Mouse (Mus musculus) cortical plate, adult 2 months (tissue): ENCODE results near the gene Rmnd5b. TPM values are rescaled to one million over a fixed set of nuclear protein-coding genes. Genes with fewer than 3 reads are reported as not detected.
A peak's percentile ranks its signal among the peaks of the same experiment; 100 is the strongest.
"Not testable (repeated sequence)": the region's sequence is repeated elsewhere in the genome, so short reads cannot be mapped to it uniquely, and the experiment has no call there.

Source experiments
- H3K27ac ChIP-seq: fragments of 200-500 bp; 2 replicates; pipeline ENCODE4 v1.5.1; 2012; ENCODE audit warnings: low read length, control low read depth, inconsistent platforms; ENCODE audit not compliant: insufficient read depth
- H3K4me1 ChIP-seq: fragments of 200-500 bp; 2 replicates; pipeline ENCODE4 v1.6.1; 2011; ENCODE audit warnings: low read length; ENCODE audit not compliant: control insufficient read depth, insufficient read depth
- H3K4me3 ChIP-seq: fragments of 200-500 bp; 2 replicates; pipeline ENCODE4 v1.5.1; 2011; ENCODE audit warnings: mild to moderate bottlenecking, low read length, control low read depth; ENCODE audit not compliant: insufficient read depth
- CTCF ChIP-seq: fragments of 200-500 bp; IDR thresholded peaks from 2 replicates; pipeline ENCODE4 v1.5.1; 2011; ENCODE audit warnings: mild to moderate bottlenecking, control low read depth, low read length; ENCODE audit not compliant: insufficient read depth; ENCODE audit errors: extremely low read depth
- POLR2A ChIP-seq: fragments of 200-500 bp; IDR thresholded peaks from 2 replicates; pipeline ENCODE4 v1.6.1; 2011; ENCODE audit warnings: mild to moderate bottlenecking, low read length, control low read depth; ENCODE audit not compliant: insufficient read depth; ENCODE audit errors: extremely low read depth
- polyA plus RNA-seq: library from polyadenylated mRNA; depleted of rRNA; stranded (reverse); fragments of >200 nt; gene quantifications from 2 replicates; pipeline ENCODE4 v1.2.3, GENCODE M21; 2012

The Rmnd5b gene
- polyA plus RNA-seq, 1 experiment: 80.3 TPM

DNA sequence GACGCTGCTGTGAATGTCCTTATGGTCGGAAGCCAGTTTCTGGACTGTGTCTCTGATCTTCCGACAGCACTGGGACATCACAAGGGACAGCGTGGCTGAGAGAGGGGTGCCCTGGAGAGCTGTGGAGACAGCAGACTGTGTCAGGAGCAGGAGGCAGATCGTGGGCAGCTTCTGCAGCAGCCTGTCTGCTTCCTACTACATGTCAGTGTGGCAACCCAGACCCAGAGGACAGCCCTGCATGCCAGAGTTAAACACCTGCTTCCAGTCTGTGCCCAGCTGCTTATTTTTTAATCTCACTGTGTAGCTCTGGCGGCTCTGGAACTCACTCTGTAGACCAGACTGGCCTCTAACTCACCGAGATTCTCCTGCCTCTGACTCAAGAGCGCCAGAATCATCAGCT lies 7.8 kb downstream of the Rmnd5b start:
- H3K4me1 ChIP-seq: peaks cover 17% of the 10 kb centered on the region
- TF ChIP-seq CTCF (no peak), POLR2A (no peak)
- no peak overlapping the region for H3K4me3 ChIP-seq
- peak overlapping the region; percentile 67 for H3K27ac ChIP-seq

DNA sequence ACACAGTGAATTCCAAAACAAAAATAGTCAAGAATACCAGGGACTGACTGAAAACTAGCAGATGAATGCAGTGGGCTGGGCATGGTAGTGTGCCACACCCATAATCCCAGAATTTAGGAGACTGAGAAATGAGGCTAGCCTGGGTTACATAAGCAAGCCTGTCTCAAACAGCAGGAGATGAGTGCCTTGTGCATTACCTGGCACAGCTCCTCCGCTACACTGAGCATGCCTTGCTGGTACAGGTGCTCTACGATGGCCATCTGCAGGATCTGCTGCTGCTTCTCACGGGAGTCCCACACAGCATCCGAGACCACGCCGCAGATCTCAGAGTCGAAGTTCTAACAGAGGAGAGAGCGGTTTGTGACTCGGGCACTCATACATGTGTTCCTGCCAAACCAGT lies 8.3 kb downstream of the Rmnd5b start:
- Histone ChIP-seq H3K27ac (peak overlapping the region; percentile 67), H3K4me3 (no peak overlapping the region), H3K4me1 (peaks cover 18% of the 10 kb centered on the region)
- TF ChIP-seq POLR2A: no peak
- no peak for TF ChIP-seq CTCF

DNA sequence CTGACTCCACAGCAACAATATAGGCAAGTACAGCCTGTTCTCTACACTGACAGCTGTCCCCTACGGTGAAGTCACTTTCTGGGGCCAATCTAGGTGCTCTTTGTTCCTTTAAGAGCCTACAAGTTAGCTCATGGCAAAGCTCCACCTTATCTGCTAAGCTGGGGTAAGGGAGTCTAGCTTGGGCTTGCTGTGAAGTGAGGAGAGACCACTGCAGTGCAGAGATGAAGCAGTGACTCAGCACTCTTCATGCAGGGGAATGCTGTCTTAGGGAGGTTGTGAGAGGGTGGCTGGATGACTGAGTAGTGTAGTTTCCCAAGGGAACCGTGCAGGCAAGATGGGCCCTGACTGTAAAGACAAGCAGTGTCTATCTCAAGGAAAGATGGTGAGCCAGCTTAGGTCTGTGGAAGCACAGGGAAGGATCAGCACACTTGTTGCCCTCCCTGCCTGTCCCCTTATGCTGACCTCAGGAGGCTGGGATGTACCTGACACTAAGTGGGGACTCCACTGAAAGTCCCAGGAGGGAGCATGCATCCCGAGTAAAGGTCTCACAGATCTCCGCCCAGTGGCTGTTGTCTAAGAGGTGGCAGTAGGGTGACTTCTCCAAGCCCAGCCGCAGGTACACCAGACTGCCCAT lies 10.4 kb downstream of the Rmnd5b start:
- peaks cover 18% of the 10 kb centered on the region for H3K4me1 ChIP-seq
- H3K27ac ChIP-seq: peak overlapping the region; percentile 55
- no peak overlapping the region for H3K4me3 ChIP-seq
- TF ChIP-seq CTCF (no peak), POLR2A (no peak)

DNA sequence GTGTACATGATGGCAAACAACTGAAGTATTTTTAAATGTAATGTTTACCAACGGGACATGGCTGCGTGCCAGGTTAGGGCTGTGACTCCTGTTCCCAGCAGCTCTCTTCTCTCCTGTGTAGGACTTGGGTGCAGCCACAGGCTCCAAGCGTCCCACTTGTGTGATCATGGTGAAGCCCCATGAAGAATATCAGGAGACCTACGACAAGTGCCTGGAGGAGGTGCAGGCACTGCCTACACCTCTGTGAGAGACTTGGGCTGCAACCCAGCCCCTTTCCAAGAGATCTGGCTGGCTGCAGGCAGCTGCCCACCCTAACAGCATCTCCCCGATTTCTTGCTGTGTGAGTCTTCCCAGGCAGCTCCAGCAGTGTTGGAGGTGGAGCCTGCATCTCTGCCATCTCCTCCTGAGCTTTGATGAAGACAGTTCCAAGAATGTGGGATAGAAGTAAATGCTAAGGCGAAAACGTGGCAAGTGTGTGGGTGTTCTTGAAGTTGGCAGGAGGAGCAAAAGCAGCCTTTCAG lies 12.7 kb downstream of the Rmnd5b start:
- H3K27ac ChIP-seq: peak overlapping the region; percentile 66; the same call in 1 of the 2 replicates
- peaks cover 15% of the 10 kb centered on the region for H3K4me1 ChIP-seq

DNA sequence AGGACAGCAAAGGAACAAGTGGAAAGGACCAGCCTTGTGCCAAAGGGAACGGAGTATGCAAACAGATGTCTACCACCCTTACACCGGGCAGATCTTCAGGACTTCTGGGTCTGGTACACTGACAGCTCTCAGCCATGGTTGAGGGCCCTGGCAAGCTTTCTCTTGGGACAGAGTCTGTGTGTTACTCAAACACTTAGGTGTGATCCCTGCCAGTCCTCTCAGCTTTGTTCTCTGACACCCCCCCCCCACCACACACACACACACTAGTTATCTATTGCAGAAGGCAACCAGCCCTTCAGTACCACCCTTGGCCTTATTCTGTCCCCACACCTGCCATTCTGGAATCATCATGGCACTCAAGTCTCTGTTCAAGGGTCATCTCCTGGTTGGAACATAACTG lies 13.9 kb downstream of the Rmnd5b start:
- Histone ChIP-seq H3K4me3 (no peak overlapping the region), H3K27ac (peak overlapping the region; percentile 66), H3K4me1 (peaks cover 14% of the 10 kb centered on the region)
- no peak for TF ChIP-seq CTCF
- no peak for TF ChIP-seq POLR2A

More for the DNA sequence above, 12.7 kb downstream of the Rmnd5b start:
- TF ChIP-seq POLR2A (peak; percentile 54; the same call in 1 of the 2 replicates), CTCF (no peak)
- no peak overlapping the region for H3K4me3 ChIP-seq

DNA sequence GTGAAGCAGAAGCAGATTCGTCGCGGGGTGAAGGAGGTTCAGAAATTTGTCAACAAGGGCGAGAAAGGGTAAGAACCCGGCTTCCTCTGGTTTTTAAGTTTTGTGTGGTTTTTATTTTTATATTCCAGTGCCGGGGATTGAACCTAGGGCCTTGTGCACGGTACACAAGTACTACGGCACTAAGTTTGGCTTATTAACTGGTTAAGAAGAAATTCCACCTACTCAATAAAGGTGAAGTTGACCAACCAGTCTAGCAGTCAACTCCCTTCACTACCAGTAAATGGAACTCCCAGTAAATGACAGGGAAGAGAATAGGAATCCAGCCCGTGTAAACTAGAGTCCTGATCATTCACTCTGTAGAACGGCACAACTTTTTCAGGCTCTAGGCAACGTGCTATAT lies 15.6 kb downstream of the Rmnd5b start:
- peak overlapping the region; percentile 77 for H3K4me3 ChIP-seq
- peaks cover 15% of the 10 kb centered on the region for H3K4me1 ChIP-seq
- no peak overlapping the region for H3K27ac ChIP-seq
- no peak for TF ChIP-seq CTCF
- no peak for TF ChIP-seq POLR2A

DNA sequence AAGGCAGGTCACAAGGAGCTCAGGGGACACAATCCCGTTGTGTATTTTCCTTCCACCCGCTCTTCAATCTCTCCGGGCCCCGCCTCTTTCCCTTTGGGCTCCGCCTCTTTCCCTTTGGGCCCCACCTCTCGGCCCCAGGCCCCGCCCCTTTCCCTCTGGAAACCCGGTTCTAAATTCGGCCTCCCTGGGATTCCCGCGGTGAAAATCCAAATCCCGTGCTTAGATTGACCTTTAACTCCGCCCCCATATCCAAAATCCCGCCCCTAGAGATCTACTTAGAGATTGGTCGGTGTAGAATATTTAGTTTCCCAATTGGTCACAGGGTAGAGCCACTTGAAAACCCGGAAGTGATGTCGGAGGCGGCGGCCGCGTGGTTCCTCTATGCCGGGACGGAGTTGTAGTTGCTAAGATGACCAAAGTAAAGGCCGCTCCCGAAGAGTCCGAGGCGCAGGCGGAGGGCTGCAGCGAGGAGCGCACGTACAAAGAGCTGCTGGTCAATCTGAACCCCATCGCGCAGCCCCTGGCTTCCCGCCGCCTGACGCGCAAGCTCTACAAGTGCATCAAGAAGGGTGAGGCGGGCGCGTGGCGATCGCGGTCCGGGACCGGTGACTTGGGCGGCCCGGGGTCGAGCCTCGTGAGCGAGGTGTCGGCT lies 16.2 kb downstream of the Rmnd5b start, which contains the start of gene Nhp2:
Gene Nhp2 (plus strand): TSS at position 327 of the 652 bp plus-strand sequence.
- peak within 1 kb of the TSS; percentile 77 for H3K4me3 ChIP-seq
- H3K4me1 ChIP-seq: peaks cover 15% of the 10 kb centered on the region
- no peak within 1 kb of the TSS for H3K27ac ChIP-seq
- no peak for TF ChIP-seq POLR2A
- TF ChIP-seq CTCF: no peak

DNA sequence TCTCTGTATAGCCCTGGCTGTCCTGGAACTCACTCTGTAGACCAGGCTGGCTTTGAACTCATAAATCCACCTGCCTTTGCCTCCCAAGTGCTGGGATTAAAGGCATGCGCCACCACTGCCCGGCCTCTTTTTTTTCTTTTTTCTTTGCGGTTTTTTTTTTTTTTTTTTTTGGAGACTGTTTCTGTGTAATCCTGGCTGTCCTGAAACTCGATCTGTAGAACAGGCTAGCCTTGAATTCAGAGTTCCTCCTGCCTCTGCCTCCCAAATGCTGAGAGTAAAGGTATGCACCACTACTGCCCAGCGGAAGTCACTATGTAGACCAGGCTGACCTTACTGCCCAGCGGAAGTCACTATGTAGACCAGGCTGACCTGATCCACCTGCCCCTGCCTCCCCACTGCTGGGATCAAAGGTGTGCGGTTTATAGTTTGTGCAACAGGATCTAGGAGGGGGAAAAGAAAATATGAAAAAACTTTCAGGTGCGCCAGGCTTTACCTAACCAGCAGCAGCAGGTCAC lies 16.7 kb downstream of the Rmnd5b start:
- Histone ChIP-seq H3K4me3 (peak overlapping the region; percentile 77), H3K27ac (no peak overlapping the region), H3K4me1 (peaks cover 14% of the 10 kb centered on the region)
- no peak for TF ChIP-seq POLR2A
- TF ChIP-seq CTCF: no peak

DNA sequence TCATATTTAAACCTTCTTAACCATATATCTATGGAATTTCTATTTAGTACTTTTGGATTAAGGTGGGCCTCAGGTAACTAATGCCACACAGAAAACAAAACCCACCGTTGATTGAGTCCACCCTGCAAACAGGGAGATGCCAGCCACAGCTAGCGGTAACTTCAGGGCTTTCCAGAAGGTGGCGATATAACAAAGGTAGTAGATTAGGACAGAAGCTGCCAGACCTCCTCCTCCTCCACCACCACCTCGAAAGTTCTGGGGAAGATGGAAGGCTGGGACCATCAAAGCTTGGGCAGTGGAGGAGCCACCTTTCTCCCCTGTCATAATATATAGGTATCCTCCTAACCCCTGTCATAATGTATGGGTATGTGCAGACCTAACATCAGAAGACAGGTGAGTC lies 18.0 kb downstream of the Rmnd5b start:
- peak; percentile 92 for TF ChIP-seq CTCF
- no peak for TF ChIP-seq POLR2A
- peaks cover 11% of the 10 kb centered on the region for H3K4me1 ChIP-seq
- no peak overlapping the region for H3K4me3 ChIP-seq
- no peak overlapping the region for H3K27ac ChIP-seq

DNA sequence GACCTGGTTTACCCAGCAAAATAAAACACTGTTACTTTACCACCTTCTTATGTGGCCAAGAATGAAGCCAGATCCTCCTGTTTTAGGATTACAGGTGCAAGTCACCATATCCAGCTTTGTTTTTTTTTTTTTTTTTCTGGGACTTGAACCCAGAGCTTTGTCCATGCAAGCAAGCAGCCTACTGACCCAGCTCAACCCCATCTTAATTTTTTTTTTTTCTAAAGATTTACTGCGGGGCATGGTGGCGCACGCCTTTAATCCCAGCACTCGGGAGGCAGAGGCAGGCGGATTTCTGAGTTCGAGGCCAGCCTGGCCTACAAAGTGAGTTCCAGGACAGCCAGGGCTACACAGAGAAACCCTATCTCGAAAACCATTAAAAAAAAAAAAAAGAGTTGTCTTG lies 19.6 kb downstream of the Rmnd5b start:
- not testable (repeated sequence) for H3K4me1 ChIP-seq, H3K27ac ChIP-seq
- peak overlapping the region; percentile 37; the same call in 1 of the 2 replicates for H3K4me3 ChIP-seq
